Mouse (Mus musculus): Measurements from ENCODE around the gene Cfap221. TPM values are rescaled to one million over a fixed set of nuclear protein-coding genes. Genes with fewer than 3 reads are reported as not detected.

Gene Cfap221
- total RNA-seq, 1 experiment = not detected

DNA sequence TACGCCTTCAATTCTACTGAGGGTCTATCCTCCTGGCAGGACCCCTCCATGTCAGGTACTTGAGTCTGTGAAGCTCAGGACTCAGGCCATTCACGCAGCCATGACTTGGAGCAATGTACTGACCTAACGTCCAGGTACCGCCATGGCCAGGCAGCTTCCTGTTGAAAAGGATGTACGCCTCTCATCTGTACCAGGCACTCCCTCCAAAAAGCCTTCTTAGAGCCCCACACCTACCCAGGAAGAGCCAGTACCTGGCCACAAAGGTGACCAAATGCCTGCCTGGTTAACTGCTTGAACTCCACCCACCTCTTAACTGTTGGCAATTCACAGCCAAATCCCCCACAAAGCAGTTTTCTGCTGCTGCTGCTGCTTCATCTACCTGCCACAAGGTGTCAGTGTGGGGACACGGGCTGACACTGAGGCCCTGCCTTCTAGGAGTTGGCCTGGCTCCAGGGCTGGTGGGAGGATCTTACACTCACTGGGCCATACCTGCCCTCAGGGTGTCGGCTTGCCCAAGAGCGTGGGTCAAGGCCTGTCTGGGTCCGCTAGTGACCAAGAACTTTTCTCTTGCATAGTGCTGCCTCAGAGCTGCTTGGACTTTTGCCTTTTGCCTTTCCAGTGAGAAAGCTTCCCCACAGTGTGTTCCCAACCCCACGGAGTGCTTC, 35.9 kb upstream of the Cfap221 start:
- H3K9me3 ChIP-seq (ENCODE audit: control insufficient read depth, insufficient read depth, low read depth, low read length) = no peaks in the 10 kb centered on the region
- H3K4me3 ChIP-seq (ENCODE audit: insufficient read depth in 1 of 2, low read depth in 1 of 2, low read length in 2 of 2, poor library complexity in 1 of 2, severe bottlenecking in 1 of 2) = no peak overlapping the region
- no peaks in the 10 kb centered on the region for H3K36me3 ChIP-seq (ENCODE audit: control insufficient read depth, insufficient read depth, low read length, poor library complexity, severe bottlenecking)
- TF ChIP-seq CHD2 (IDR thresholded peaks at IDR 0.05; ENCODE audit: low read depth, low read length) (no peak), HCFC1 (IDR thresholded peaks at IDR 0.05; ENCODE audit: borderline replicate concordance, insufficient read depth, low read length) (no peak), MAFK (IDR thresholded peaks at IDR 0.05; ENCODE audit: insufficient read depth, low read depth, low read length) (peak; percentile 42; the same call in 1 of the 2 replicates), ZC3H11A (IDR thresholded peaks at IDR 0.05; ENCODE audit: borderline replicate concordance, low read depth, low read length) (peak; percentile 92), ZNF384 (IDR thresholded peaks at IDR 0.05; ENCODE audit: low read depth, low read length) (no peak)
- no peak overlapping the region for H3K9ac ChIP-seq (ENCODE audit: insufficient read depth, low read depth, low read length, poor library complexity, severe bottlenecking)
- no peaks in the 10 kb centered on the region for H3K4me1 ChIP-seq (ENCODE audit: control insufficient read depth in 2 of 2, insufficient read depth in 2 of 2, low read length in 2 of 2, poor library complexity in 1 of 2)
- H3K27ac ChIP-seq (ENCODE audit: insufficient read depth, low read depth, low read length, poor library complexity, severe bottlenecking) = no peak overlapping the region
- in situ Hi-C loops (cut with MboI; ENCODE audit: low sequenced_read_pairs in 2 of 2, unreplicated experiment in 2 of 2) = no loop called here
- DNase-seq (ENCODE audit: low read depth, low spot score) = peak; percentile 92

DNA sequence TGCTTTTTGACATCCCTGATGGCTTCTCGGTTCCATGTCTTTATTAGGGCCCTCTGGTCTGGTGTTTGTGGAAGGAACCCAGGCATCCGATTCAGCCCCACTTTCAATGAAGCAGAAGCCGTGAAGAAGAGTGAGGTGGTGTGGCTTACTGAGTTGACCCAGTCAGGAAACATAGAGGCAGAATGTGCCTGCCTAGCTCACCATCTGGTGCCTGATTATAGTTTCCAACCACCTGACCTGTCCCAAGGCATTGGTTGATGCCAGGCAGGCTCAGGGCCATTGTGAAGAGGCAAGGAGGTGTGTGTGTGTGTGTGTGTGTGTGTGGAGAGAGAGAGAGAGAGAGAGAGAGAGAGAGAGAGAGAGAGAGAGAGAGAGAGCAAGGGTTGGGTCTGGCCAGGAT, 33.4 kb upstream of the Cfap221 start:
- Histone ChIP-seq H3K4me1 (ENCODE audit: control insufficient read depth in 2 of 2, insufficient read depth in 2 of 2, low read length in 2 of 2, poor library complexity in 1 of 2) (no peaks in the 10 kb centered on the region), H3K9me3 (ENCODE audit: control insufficient read depth, insufficient read depth, low read depth, low read length) (no peaks in the 10 kb centered on the region), H3K27ac (ENCODE audit: insufficient read depth, low read depth, low read length, poor library complexity, severe bottlenecking) (no peak overlapping the region), H3K36me3 (ENCODE audit: control insufficient read depth, insufficient read depth, low read length, poor library complexity, severe bottlenecking) (no peaks in the 10 kb centered on the region), H3K9ac (ENCODE audit: insufficient read depth, low read depth, low read length, poor library complexity, severe bottlenecking) (no peak overlapping the region), H3K4me3 (ENCODE audit: insufficient read depth in 1 of 2, low read depth in 1 of 2, low read length in 2 of 2, poor library complexity in 1 of 2, severe bottlenecking in 1 of 2) (no peak overlapping the region)
- no peak for TF ChIP-seq CHD2 (IDR thresholded peaks at IDR 0.05; ENCODE audit: low read depth, low read length)
- TF ChIP-seq ZNF384 (IDR thresholded peaks at IDR 0.05; ENCODE audit: low read depth, low read length) = no peak
- no peak for TF ChIP-seq HCFC1 (IDR thresholded peaks at IDR 0.05; ENCODE audit: borderline replicate concordance, insufficient read depth, low read length)
- TF ChIP-seq ZC3H11A (IDR thresholded peaks at IDR 0.05; ENCODE audit: borderline replicate concordance, low read depth, low read length) = no peak
- no peak for TF ChIP-seq MAFK (IDR thresholded peaks at IDR 0.05; ENCODE audit: insufficient read depth, low read depth, low read length)
- in situ Hi-C loops (cut with MboI; ENCODE audit: low sequenced_read_pairs in 2 of 2, unreplicated experiment in 2 of 2) = no loop called here
- no peak for DNase-seq (ENCODE audit: low read depth, low spot score)

DNA sequence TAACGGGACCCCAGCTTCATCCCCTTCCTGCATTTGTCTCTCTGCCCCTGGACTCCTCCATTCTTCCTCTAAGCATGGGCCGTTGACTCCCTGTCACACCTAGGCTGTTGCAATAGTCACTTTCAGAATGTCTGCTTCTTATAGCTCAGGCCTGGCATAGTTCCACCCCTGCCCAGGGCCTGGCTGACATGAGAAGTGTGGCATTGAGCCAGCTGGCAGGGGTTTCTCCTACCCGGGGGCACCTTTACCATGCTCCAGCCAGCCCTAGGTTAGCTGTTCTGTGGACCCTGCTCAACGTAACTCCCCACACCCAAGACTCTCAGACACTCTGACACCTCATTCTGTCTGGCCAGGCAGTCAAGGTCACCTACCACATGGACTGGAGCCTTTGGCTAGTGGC, 30.7 kb upstream of the Cfap221 start:
- no peaks in the 10 kb centered on the region for H3K9me3 ChIP-seq (ENCODE audit: control insufficient read depth, insufficient read depth, low read depth, low read length)
- H3K4me3 ChIP-seq (ENCODE audit: insufficient read depth in 1 of 2, low read depth in 1 of 2, low read length in 2 of 2, poor library complexity in 1 of 2, severe bottlenecking in 1 of 2) = no peak overlapping the region
- TF ChIP-seq ZNF384 (IDR thresholded peaks at IDR 0.05; ENCODE audit: low read depth, low read length) (no peak), HCFC1 (IDR thresholded peaks at IDR 0.05; ENCODE audit: borderline replicate concordance, insufficient read depth, low read length) (no peak), CHD2 (IDR thresholded peaks at IDR 0.05; ENCODE audit: low read depth, low read length) (no peak), MAFK (IDR thresholded peaks at IDR 0.05; ENCODE audit: insufficient read depth, low read depth, low read length) (no peak), ZC3H11A (IDR thresholded peaks at IDR 0.05; ENCODE audit: borderline replicate concordance, low read depth, low read length) (no peak)
- no peaks in the 10 kb centered on the region for H3K36me3 ChIP-seq (ENCODE audit: control insufficient read depth, insufficient read depth, low read length, poor library complexity, severe bottlenecking)
- H3K27ac ChIP-seq (ENCODE audit: insufficient read depth, low read depth, low read length, poor library complexity, severe bottlenecking) = no peak overlapping the region
- no peak overlapping the region for H3K9ac ChIP-seq (ENCODE audit: insufficient read depth, low read depth, low read length, poor library complexity, severe bottlenecking)
- in situ Hi-C loops (cut with MboI; ENCODE audit: low sequenced_read_pairs in 2 of 2, unreplicated experiment in 2 of 2) = no loop called here
- H3K4me1 ChIP-seq (ENCODE audit: control insufficient read depth in 2 of 2, insufficient read depth in 2 of 2, low read length in 2 of 2, poor library complexity in 1 of 2) = no peaks in the 10 kb centered on the region
- no peak for DNase-seq (ENCODE audit: low read depth, low spot score)

DNA sequence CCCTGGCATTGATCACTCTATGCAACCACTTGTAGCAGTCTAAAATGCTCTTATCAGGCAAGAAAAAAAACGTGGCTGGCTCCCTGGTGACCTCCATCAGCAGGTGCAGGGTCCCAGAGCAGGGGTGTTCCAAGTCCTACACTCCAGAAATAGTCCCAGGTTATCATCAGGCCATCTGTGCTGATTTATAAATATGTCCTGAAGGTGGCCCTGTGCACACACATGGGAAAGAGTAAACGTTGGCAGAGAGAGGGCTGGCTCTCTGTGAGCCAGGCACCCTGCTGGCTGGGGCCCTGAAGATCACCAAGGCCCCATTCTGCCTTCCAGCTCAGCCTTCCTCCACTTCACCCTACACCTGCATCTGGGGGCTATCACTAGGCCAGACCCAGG, 28.0 kb upstream of the Cfap221 start:
- H3K36me3 ChIP-seq (ENCODE audit: control insufficient read depth, insufficient read depth, low read length, poor library complexity, severe bottlenecking) = no peaks in the 10 kb centered on the region
- in situ Hi-C loops (cut with MboI; ENCODE audit: low sequenced_read_pairs in 2 of 2, unreplicated experiment in 2 of 2) = no loop called here
- DNase-seq (ENCODE audit: low read depth, low spot score) = no peak
- H3K9me3 ChIP-seq (ENCODE audit: control insufficient read depth, insufficient read depth, low read depth, low read length) = no peaks in the 10 kb centered on the region
- TF ChIP-seq CHD2 (IDR thresholded peaks at IDR 0.05; ENCODE audit: low read depth, low read length) = no peak
- TF ChIP-seq HCFC1 (IDR thresholded peaks at IDR 0.05; ENCODE audit: borderline replicate concordance, insufficient read depth, low read length) = no peak
- TF ChIP-seq ZC3H11A (IDR thresholded peaks at IDR 0.05; ENCODE audit: borderline replicate concordance, low read depth, low read length) = no peak
- TF ChIP-seq MAFK (IDR thresholded peaks at IDR 0.05; ENCODE audit: insufficient read depth, low read depth, low read length) = no peak
- no peak for TF ChIP-seq ZNF384 (IDR thresholded peaks at IDR 0.05; ENCODE audit: low read depth, low read length)
- no peak overlapping the region for H3K9ac ChIP-seq (ENCODE audit: insufficient read depth, low read depth, low read length, poor library complexity, severe bottlenecking)
- no peak overlapping the region for H3K4me3 ChIP-seq (ENCODE audit: insufficient read depth in 1 of 2, low read depth in 1 of 2, low read length in 2 of 2, poor library complexity in 1 of 2, severe bottlenecking in 1 of 2)
- no peaks in the 10 kb centered on the region for H3K4me1 ChIP-seq (ENCODE audit: control insufficient read depth in 2 of 2, insufficient read depth in 2 of 2, low read length in 2 of 2, poor library complexity in 1 of 2)
- H3K27ac ChIP-seq (ENCODE audit: insufficient read depth, low read depth, low read length, poor library complexity, severe bottlenecking) = no peak overlapping the region
